Mouse (Mus musculus): ENCODE results near the gene Zc3h15.
"Not testable (repeated sequence)": the region's sequence is repeated elsewhere in the genome, so short reads cannot be mapped to it uniquely, and the experiment has no call there.

Gene Zc3h15

GRCm38 (mm10) chr2:83674896-83675295 lies 30.7 kb downstream of the Zc3h15 start:
- no peak for DNase-seq

GRCm38 (mm10) chr2:83675681-83676080 lies 31.4 kb downstream of the Zc3h15 start:
- no peak for DNase-seq

GRCm38 (mm10) chr2:83676226-83676870 lies 32.1 kb downstream of the Zc3h15 start:
- no peak for DNase-seq

DNA sequence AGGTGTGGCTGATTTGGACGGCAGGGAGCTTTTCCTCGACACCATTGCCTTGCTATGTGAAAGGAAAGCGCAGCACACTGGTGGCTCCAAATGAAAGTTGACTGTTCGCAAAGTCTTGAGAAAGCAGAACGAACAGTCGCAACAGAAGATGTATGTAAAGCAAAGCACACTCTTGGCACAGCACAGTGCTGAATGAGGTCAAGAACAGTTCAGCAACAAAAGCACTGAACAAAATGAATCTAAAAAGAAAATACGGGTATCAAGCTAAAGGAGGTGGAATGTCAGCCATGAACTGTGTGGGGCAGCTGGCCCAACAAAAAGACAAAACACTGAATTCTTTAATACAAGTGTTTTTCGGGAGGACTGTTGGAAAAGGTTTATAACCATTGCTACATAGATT lies 37.1 kb downstream of the Zc3h15 start:
- DNase-seq = no peak

DNA sequence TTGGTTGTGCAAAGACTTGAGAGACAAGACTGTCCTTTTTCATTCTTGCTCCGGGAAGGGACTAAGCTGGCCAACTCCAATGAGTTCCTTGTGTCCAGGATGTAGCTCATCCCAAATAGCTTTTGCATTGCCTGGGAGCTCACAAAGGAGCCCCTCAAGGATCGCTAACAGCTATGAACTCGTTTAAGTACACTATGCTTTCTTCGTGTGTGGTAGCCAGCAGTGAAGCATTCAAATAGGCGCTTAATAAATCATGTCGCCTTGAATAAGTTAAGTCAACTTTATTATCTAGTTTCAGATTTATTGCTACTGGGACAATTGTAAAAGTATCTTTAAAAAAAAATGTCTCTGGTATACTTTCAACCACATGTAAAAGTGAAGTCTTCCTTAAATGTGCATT lies 37.5 kb downstream of the Zc3h15 start:
- DNase-seq = no peak

DNA sequence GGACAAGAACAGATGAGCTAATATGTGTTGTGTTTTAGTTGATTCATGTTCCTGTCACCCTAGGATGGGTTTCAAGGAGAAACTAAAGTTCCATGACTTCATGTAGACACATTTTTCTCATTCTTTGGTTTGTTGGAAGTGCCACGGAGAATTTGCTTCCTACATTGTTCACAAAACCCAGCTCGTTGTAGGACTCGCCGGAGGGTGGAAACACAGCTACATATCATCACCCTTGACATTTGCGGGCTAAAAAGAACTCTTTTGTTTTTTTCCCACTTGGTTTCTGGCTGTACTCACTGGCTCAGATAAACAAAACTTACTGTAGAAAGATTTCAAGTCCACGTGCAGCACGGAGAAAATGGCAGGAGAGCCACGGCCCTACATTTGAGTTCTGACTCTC lies 38.0 kb downstream of the Zc3h15 start:
- DNase-seq = no peak

GRCm38 (mm10) chr2:83683731-83684519 lies 39.7 kb downstream of the Zc3h15 start:
- DNase-seq = no peak

- no peak for DNase-seq
Observed at GRCm38 (mm10) chr2:83684691-83685090, 40.5 kb downstream of the Zc3h15 start.

DNA sequence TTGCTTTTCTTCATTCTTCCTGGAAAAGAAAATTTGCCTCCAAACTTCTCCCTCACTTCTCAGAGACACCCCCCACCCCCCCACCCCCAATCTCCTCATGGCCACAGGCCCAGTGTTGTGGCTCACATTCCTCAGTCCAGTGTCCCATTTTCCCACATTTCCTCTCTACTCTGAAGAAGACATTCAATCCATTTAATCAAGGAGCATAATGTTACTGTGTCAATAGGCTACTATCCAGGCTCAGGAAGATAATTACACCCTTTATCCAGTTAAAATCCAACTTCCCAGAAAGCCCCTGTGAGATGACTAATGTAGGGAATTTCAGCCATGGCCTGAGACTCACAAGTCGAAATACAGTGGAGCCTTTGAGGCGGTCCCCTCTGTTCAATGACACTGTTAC lies 46.1 kb downstream of the Zc3h15 start:
- DNase-seq = no peak

DNA sequence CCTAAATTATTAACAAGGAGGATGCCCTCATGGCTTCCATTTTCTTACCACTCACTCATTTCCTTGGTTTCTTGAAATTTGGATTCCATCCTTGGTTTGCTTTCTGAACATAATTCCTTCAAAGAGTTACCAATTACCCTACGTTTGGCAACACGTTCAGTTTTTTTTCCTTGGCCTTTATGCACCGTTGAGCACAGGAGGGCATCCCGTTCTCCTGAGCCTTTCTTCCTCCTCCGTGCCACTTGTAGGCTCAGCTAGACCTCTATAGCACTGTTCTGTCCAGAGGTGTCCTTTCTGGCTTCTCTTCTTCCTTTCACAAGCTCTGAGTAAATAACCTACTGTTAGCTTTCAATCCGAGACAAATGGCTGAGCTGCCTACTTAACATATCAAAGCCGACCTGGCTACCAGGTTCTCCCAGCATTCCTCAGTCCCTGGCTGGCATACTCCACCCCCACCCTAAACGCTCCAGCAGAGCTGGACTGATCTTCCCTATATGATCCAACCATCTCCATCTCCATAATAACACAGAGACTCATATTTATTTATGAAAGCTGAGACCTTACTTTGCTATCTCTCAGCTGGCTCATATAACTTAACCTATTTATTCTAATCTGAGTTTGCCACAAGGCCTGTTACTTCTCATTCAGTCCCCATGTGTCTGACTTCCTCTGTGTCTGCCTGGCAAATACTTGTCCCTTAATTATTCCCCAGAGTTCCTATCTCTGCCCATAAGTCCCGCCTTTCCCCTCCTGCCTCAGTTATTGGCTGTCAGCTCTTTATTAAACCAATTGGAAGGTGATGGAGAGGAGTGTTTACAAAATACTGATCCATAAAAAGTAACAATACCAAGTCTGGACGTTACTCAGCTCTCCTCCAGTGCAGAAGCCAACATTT lies 48.7 kb downstream of the Zc3h15 start:
- DNase-seq = no peak

DNA sequence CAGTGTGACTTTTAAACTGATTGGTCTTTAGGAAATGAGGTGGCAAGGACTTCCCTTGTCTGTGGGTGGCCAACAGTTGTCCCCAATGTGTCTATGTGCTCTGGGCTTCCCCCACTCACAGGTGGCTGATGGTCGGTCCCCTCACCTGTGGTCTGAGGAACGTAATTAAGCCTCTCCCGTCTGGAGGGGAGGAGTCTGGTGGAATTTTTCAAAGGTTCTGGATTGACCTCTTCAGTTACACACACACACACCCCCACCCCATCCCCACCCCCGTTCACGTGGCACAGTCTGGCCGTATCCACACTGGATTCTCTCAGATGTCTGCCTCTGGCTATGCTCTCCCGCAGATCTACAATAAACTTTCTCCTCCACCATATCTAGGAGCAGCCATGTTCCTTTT lies 49.8 kb downstream of the Zc3h15 start:
- no peak for DNase-seq

DNA sequence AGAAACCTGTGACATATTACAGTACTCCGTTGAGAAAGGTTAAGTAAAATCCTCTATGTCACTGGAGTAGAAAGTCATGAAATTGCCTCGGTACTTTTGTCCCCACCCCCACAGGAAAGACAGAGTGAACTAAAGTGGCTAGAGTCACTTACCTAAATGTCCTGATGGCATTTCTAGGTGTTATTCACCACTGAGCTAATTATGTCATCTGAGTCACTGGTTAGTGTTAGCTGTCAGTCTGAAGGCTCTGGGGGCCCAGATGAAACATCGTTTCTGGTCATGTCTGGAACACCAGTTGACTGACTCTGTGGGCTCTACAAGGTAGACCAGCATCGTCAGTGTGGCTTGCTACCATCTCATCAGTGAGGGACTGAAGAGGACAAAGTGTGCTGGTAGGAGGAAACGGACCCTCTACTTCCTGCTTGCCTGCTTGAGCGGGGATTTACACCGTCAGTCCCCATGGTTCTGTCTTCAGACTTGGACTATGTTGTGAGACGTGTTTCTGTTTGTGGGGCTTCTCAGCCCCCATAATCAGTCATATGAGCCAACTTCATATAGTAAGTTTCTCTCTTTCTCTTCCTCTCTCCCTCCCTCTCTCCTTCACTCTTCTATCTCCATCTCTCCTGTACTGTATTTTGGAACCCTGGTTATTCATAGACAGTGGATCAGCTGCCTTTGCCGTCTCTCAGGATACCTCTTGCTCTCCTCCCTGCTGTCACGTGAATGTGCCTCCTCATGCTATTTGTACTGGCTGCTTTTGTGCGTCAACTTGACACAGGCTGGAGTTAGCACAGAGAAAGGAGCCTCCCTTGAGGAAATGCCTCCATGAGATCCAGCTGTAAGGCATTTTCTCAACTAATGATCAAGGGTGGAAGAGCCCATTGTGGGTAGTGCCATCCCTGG lies 51.4 kb downstream of the Zc3h15 start:
- no peak for DNase-seq

DNA sequence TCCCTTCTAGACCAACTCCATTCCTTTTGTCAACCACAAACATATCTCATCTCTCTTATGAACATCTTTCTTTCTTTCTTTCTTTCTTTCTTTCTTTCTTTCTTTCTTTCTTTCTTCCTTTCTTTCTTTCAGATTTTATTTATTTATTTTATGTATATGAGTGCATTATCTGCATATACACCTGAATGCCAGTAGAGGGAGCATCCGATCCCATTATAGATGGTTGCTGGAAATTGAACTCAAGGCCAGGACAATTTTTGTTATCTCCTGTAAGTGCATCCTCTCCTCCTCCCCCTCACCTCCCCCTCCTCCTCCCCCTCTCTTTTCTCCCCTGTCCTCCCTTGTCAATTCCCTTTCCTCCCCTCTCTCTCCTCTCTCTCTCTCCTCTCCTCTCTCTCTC lies 54.2 kb downstream of the Zc3h15 start:
- no peak for DNase-seq

GRCm38 (mm10) chr2:83699324-83699723 lies 55.1 kb downstream of the Zc3h15 start:
- DNase-seq = no peak

GRCm38 (mm10) chr2:83700667-83701066 lies 56.4 kb downstream of the Zc3h15 start:
- DNase-seq = no peak

GRCm38 (mm10) chr2:83702411-83702810 lies 58.2 kb downstream of the Zc3h15 start:
- DNase-seq = no peak

DNA sequence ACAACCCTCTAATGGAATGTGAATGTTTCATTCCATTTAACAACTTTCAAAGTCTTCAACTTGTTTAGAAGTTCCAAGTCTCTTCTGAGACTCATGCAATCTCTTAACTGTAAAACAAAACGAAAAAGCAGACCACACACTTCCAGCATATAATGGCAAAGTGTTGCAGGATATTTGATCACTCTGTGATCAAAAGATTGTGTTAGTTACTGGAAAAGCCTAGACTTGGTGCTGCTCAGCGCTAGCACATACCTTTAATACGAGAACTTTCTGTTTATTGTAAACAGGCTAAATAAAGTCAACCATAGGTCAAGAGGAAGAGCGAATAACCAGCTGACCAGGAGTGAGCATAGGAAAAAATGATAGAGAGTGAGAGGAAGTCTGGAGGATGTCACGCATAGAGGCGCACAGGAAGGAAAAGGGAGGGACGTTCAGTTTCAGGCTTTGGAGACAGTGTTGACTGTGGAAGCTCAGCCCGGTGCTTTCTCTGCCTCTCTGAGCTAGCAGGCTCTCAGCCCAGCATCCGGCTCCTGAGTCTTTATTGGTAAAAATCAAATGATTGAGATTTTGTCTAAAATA lies 61.4 kb downstream of the Zc3h15 start:
- DNase-seq = no peak

GRCm38 (mm10) chr2:83709896-83710524 lies 65.8 kb downstream of the Zc3h15 start:
- DNase-seq = no peak

GRCm38 (mm10) chr2:83713281-83713680 lies 69.0 kb downstream of the Zc3h15 start:
- DNase-seq = not testable (repeated sequence)

- no peak for DNase-seq
Observed at GRCm38 (mm10) chr2:83713946-83714345, 69.7 kb downstream of the Zc3h15 start.
